Mouse (Mus musculus) gastrocnemius, adult 8-10 months (tissue): ENCODE data around the gene Fzd2. TPM values are rescaled to one million over a fixed set of nuclear protein-coding genes. Genes with fewer than 3 reads are reported as not detected.
A peak's percentile ranks its signal among the peaks of the same experiment; 100 is the strongest.

ENCODE experiments used
- DNase-seq, 2 experiments: peaks; one replicate each; pipeline ENCODE4 v3.0.0; 2022; ENCODE audit warnings: low spot score in 2 of 2
- total RNA-seq, 4 experiments: library from RNA; stranded (reverse); gene quantifications; 2 replicates each; pipeline ENCODE4 v1.2.4; 2022

Fzd2 gene
- total RNA-seq, 4 experiments from 2014 or later, result 0.75 to 1.3 (median 1.1) TPM

DNA sequence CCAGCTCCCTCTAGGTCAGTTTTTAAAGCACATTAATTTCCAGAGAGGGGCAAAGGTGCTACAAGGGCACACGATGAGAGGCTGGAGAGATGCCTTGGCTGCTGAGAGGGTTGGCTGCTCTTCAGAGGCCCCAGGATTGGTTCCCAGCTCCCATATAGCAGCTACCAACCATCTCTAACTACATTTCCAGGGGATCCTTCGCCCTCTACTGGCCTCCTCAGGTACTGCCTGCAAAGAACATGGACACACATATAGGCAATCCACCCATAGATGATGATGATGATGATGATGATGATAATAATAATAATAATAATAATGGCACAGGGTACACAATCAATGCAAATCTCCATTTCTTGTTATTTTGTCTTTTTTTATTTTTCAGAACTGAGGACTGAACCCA is 15.3 kb downstream of the Fzd2 start:
- DNase-seq, result no peak

DNA sequence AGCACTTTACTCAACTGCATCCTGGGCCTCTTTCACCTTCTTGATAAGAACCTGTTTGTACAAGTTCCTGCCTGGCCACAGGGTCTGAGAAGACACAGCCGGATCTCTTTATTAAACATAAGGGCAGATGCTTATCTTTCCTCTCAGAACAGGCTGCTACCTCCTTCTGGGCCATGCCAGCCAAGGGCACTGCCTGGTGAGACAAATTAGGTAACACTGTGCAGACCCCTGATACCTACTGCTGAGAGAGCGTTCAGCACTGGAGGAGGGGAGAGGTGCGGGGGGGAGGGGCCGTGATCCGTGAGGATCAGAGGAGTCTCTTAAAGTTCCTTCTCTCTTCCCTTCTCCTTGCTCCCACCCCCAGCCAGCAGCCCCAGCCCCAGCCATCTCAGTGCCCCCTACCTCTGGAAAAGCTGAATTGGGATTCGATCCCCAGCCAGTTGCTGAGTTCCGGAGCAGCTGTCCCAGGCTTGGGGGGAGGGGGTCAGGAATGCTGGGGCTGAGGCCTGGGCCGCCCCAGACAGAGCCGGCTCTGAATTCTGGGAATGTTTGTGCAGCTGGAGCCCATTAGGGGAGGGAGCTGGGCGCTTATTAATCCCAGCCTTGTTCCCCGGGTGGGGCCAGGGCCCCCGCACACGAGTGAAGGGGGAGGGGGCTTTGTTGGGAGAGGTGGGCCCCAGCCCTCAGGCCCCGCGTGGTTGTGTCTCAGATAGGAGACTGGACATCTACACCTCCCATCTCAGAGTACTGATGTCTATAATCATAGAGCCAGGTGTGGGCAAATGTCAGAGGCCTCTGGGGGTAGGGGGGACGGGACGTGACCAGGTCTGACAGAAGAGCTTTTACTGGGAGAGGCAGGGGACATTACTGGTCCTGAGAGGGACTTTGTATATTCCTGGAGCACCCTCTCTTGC is 19.9 kb downstream of the Fzd2 start:
- no peak for DNase-seq

DNA sequence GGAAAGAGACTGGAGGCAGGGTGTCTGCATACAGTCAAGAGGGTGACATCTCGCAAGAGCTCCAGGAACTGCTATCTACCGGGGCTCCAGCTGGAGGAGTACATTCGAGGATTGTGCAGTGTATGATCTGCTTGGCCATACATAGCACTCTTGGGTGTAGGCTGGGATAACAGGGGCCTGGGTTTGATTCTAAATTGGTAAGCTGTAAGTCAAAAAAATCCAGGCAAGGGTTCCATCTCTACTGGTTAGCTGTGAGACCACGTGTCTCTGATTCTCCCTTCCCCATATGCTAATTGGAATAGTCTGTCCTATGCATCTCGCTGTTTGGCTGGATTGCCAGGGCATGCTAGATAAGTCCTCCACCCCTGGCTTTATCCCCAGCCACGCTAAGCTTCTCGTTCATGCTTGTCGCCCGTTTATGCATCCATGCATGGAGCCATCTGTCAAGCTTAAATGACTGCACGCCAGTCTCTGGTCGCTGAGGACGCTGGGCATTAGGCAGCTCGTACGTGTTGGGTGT is 20.8 kb downstream of the Fzd2 start:
- no peak for DNase-seq

DNA sequence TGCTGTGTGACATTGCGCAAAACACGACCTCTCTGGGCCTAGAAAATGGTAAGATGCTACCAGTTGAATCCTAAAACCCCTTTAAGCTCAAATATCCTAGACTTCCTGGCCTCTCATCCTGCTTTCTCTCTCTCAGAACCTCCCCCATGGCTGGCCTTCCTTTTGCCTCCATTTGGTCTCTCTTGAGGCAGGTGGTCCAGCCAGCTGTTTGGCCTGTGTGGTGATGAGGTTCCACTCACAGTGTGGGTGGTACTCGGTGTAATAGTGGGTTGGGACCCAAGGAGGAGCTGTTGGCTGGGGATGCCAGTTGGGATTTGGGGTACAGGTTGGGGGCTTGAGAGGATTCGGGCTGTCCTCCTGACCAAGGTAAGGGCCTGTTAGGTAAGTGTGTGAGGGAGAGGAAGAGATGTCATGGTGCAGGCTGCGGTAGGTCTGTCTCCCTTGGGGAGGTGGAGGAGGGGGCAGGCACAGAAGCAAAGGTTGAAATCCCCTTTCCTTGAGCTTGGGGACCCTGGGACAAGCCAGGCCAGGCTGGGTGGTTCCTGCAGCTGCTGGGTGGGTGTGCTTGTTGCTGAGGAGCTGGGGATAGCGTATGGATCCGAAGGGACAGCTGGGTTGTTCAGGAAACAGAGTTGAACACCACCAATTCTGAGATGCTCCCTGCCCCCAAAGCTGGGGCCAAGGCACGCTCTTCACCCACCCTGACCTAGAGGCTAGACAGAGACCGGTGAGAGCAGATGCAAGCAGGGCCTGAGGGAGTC is 23.2 kb downstream of the Fzd2 start:
- DNase-seq, result no peak

DNA sequence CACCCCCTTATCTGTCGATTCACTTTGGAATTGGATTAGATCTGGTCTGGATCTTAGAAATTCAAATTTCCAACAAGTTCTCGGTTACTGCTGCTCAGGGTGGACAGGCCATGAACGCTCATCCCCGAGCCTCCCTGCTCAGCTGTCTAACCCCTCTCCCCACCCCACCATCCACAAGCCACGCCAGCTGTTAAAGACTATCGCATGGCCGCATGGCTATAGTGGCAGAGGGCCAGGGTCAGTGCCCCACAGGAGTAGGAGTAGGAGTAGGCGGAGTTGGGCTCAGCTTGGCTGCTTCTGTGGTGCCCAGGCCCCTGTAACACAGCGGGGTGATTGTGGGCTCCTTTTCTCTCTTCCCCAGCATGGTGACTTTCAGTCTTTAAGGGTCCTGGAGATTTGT is 24.3 kb downstream of the Fzd2 start:
- no peak for DNase-seq

DNA sequence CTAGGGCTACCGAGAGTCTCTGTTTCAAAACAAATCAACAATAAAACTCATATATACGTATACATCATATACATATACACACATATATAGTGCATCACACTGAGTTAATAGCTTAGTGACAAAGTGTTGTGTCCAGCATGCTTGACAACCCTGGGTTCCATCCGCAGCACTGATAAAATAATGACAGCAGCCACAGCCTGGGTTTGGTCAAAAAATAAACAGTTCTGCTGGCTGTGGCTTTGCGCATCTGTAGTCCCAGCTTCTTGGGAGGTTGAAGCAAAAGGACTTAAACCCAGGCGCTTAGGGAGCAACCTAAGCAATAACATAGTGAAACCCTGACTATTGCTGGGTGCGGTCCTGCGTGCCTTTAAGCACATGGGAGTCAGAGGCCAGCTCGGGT is 25.2 kb downstream of the Fzd2 start:
- no peak for DNase-seq

DNA sequence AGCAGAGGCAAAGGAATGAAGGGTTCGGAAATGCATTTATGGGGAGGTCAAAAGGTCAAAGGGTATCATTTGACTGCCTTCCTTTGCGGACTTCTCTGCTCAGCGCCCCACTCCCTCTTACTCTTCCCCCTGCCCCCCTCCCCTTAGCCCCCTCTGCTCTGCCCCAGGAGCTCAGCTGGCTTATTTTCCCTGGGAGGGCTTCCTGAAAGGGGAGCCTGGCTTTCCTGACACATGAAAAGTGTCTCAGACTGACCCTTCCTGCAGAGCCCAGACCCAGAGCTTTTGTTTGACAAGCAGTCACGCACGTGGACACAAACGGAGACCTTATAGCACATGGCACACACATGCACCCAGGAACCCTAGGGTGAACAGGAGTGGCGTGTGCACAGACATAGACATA is 26.5 kb downstream of the Fzd2 start:
- DNase-seq, result no peak

DNA sequence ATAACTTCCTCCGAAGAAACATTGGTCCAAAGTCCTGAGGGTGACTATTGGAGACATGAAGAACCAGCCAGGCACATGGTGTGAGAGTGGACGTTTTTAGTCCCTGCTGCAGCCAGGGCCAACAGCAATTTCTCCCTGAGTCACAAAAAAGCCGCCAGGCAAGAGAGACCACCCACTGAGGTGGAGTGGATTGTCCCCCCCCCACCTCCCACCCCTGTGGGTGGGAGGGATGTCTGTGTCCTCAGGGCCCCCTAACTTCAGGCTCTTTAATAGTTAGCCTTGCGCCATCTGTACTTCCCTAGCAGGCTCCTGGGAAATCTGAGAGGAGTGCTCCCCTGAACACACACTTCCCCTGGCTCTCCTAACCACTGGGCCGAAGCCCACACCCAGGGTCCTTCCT is 27.0 kb downstream of the Fzd2 start:
- DNase-seq, result no peak

DNA sequence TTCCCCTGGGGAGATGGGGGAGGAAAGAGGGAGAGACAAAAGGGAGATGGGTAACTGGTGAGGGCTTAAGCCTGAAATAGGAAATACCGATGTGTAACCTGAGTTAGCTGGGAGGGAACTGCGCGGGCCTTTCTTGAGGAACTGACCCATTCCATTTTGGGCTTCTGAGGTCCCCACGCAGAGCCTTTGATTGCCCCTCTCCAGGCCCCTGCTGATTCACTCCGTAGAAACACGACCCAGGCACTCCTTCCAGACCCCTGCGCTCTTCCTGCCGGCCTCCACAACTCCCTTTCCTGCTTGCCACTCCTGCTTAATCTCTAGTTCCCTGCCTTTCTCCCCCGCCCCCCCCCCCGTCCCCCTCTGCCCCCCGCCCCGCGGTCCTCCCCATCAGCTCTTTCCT is 28.5 kb downstream of the Fzd2 start:
- no peak for DNase-seq

DNA sequence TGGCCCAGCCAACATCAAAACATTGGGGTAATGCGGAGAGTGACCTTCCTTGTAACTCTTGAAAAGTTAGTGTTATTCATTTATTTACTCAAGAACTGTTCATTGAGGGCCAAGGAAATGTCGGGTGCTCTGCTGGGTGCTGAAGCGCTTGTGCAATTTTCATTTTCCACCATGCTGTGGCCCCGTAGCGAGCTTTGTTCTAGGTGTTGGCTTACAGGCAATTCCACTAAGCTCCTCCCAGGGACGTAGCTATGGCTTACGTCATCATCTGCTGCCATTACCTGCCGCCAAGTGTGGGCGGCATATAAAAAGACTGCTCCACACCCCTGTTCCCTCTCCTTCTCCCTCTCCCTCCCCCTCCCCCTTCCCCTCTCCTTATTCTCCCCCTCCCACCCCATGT is 29.2 kb downstream of the Fzd2 start:
- no peak for DNase-seq

DNA sequence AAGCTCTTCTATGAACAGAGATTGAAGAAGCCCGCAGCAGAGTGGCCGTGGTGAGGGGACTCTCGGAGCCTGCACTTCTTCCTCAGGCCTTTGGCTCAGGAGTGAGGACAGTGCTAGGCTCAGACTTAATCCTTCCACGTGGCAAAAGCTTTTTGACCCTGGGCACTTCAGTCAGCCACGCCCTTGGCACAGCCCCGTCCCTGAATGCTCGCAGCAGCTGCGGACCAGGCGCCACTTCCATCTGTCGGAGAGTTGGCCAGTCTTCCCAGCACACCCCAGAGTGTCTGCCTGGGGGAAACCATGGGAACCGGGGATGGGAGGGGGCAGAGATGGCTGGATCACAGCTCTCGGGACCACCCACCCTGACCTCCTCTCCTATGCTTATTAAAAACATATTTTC is 32.7 kb downstream of the Fzd2 start:
- DNase-seq, result peak in 1 of 2 experiments; percentile 30

DNA sequence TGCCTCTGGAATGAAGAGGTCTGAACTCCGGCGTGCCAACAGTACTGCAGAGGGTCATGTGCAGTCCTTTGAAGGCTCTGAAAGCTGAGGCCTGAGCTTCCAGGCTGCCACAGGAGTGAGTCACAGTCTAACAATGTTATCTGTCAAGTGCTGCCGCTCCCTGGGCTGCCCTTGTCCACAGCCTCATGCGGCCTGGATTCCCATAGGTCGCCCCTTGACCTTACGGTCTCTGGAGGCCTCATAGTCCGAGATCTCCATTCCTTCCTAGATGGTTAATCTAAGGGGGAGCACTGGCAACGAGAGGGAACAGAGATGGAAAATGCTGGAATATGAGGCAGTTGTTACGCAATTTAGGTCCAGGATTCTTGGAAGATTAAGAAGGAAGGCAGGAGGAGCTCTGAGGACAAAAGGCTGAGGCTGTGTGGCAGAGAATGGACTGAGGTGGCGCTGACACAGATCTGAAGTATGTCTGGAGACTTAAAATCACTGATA is 39.7 kb downstream of the Fzd2 start:
- peak; percentile 7 to 16 for DNase-seq

DNA sequence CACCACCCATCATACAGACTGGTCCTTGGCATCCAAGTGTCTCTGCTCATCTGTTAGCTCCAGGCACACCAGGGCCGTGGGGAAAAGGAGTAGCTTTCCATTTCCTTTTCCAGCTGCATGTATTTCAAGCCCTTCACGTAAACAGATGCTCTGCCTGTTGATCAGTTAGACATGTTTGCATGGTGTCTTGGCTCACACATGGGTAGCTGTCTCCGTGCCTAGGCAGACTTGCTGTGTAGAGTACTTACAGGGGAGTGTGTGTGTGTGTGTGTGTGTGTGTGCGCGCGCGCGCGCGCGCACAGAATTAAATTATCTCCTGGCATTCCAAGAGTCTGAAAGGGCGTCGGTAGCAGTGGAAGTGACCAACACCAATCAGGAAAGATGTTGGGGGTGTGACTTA is 42.0 kb downstream of the Fzd2 start:
- DNase-seq, result no peak

DNA sequence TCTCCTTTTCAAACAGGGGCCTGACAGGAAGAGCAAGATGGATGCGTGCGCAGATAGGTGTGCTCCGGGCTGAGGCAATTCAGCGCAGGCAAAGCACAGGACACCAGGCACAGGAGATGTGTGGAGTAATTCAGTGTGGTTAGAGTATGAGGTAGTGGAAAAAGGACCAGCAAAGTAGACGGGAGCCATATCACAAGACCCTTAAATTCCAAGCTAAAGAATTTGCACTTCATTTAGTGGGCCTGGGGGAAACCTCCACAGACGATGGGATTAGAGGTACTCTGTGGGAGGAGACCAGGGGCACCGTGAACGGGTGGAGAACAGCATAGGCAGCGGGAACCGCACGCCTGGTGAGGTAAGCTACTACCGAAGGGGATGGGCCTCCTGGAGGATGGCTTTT is 43.7 kb downstream of the Fzd2 start:
- no peak for DNase-seq

DNA sequence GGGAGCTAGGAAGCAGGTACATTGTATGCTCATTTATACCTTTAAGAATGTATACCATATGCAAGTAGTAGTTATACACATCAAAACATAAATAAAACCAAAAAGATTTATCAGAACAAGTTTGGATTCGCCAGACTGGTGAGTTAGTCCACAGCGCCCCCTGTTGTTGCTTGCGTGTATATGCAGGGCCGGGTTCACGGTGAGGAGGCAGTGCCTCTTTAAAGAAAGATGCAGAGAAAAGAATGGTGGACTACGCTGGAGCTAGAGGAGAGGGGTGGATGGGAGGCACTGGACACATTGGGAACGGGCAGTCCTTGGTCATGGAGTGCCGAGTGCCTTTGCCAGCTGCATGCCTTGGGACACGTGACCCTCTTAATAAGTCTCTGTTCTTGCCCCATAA is 47.2 kb downstream of the Fzd2 start:
- peak; percentile 27 to 28 for DNase-seq

DNA sequence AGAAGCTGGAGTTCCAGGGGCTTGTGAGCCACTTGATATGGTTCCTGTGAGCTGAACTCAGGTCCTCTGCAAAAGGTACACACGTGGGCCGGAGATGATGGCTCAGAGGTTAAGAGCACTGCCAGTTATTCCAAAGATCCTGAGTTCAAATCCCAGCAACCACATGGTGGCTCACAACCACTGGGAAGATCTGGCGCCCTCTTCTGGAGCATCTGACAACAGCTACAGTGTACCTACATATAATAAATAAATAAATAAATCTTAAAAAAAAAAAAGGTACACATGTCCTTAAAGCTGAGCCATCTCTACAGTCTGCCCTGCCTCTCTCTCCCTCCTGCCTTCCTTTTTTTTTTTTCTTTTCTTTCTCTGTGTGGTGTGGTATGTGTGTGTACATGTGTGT is 48.6 kb downstream of the Fzd2 start:
- DNase-seq, result no peak

DNA sequence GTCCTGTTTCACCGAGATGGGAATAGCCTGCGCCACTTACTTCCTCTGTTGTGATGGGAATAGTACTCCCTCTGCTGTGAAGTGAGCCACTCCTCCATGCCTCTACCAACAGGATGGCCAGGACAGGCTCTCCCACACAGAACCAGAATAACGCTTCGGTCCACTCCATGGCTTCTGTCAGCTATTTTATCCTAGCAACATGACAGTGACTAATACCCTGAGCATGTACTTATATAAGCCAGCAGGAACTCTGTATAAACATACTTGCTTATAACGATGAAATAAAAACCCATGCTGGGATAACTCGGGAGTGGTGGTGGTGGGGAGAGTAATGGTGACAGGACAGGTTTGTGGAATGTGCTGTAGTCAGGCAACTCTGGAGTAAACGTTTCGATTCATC is 51.7 kb downstream of the Fzd2 start:
- no peak for DNase-seq

DNA sequence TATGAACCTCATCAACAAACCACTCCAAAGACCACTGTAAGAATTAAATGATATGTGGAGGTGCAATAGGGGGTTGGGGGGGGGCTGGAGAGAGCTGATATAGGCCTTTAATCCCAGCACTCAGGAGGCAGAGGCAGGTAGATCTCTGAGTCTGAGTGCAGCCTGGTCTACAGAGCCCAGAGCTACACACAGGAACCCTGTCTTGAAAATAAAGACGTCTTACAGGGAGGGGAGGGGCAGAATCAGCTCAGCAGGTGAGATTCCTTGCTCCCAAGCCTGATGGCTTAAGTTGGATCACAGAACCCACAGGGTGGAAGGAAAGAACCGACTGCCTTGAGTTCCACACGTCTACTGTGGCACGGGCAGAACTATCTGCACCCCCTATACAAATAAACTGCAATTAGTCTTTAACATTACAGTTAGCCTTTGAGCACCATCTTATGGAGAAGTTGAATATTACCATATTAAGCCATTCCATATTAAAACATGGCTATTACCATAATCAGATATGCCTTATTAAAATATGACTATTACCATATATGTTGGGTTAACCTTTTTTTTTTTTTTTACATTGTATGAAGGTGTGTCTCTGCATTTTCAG is 52.2 kb downstream of the Fzd2 start:
- DNase-seq, result no peak

DNA sequence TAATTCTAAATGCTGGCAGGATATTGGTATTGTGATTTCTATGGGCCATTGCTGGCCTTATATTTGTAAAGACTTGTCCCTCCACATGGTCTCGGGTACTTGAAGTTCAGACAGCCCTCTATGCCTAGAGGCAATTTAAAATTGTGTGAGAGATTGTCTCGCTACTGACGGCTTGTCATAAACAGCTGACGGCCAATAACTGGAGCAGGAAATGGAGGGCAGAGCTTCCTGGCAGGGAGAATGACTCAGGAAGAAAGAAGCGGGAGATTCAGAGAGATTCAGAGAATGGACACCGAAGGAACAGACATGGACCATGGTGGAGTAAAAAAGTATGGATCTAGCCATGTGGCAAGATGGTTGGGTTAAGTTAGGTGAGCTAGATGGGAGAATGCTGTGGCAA is 52.7 kb downstream of the Fzd2 start:
- no peak for DNase-seq
